Mouse (Mus musculus) kidney, postnatal 0 days (tissue): Measurements from ENCODE around the gene Rplp2. TPM values are rescaled to one million over a fixed set of nuclear protein-coding genes. Genes with fewer than 3 reads are reported as not detected.

Experiments
- ATAC-seq: fragments of 200-750 bp; cut with Nextera tagmentation; replicated peaks from 2 replicates; pipeline ENCODE4 v1.8.0; 2017; ENCODE audit warnings: low read depth, moderate number of reproducible peaks, moderate TSS enrichment, moderate library complexity; ENCODE audit not compliant: low FRiP score
- DNase-seq: peaks from one replicate; pipeline ENCODE4 v3.0.0-alpha.2; 2016; ENCODE audit warnings: low spot score
- H3K27ac ChIP-seq: fragments of 300-500 bp; sonication (generic); 2 replicates; pipeline ENCODE4 v1.5.1; 2014; ENCODE audit warnings: mild to moderate bottlenecking
- H3K27me3 ChIP-seq: fragments of 300-500 bp; sonication (generic); 2 replicates; pipeline ENCODE4 v1.6.1; 2014; ENCODE audit warnings: low read length, mixed read lengths; ENCODE audit not compliant: insufficient read depth
- H3K36me3 ChIP-seq: fragments of 300-500 bp; sonication (generic); 2 replicates; pipeline ENCODE4 v1.6.1; 2014; ENCODE audit warnings: low read length, mixed read lengths; ENCODE audit not compliant: insufficient read depth
- H3K4me1 ChIP-seq: fragments of 300-500 bp; sonication (generic); replicated peaks from 2 replicates; pipeline ENCODE4 v1.6.1; 2014; ENCODE audit warnings: antibody characterized with exemption, low read length, mixed read lengths; ENCODE audit not compliant: insufficient read depth
- H3K4me2 ChIP-seq: fragments of 300-500 bp; sonication (generic); 2 replicates; pipeline ENCODE4 v1.6.1; 2014; ENCODE audit warnings: mild to moderate bottlenecking, low read length, moderate library complexity, mixed read lengths
- H3K4me3 ChIP-seq: fragments of 300-500 bp; sonication (generic); replicated peaks from 2 replicates; pipeline ENCODE4 v1.5.1; 2014; ENCODE audit warnings: low read depth, low read length
- H3K9ac ChIP-seq: fragments of 300-500 bp; sonication (generic); 2 replicates; pipeline ENCODE4 v1.6.1; 2014; ENCODE audit warnings: low read depth, low read length
- H3K9me3 ChIP-seq: fragments of 300-500 bp; sonication (generic); replicated peaks from 2 replicates; pipeline ENCODE4 v1.6.1; 2016; ENCODE audit warnings: low read length, inconsistent platforms, mixed read lengths
- CTCF ChIP-seq: IDR thresholded peaks from 2 replicates; pipeline ENCODE4 v1.5.1; 2016; ENCODE audit warnings: antibody characterized with exemption, low read depth, mild to moderate bottlenecking, moderate library complexity
- WGBS: fragments of 180-500 bp; shearing (Covaris S2); extraction: QIAGEN DNeasy Blood & Tissue Kit; methylation state at CpG from one replicate; pipeline ENCODE4 v1.1.7; 2014; 5-methylcytosine and 5-hydroxymethylcytosine counted together
- polyA plus RNA-seq: library from polyadenylated mRNA; unstranded; fragments of >200 nt; fragmentation: Nextera tagmentation; extraction: Ambion mirVana; gene quantifications from 2 replicates; pipeline ENCODE4 v1.2.1, GENCODE M21; 2015

The Rplp2 gene
- polyA plus RNA-seq, 1 experiment from 2014 or later = 1,595 TPM

DNA sequence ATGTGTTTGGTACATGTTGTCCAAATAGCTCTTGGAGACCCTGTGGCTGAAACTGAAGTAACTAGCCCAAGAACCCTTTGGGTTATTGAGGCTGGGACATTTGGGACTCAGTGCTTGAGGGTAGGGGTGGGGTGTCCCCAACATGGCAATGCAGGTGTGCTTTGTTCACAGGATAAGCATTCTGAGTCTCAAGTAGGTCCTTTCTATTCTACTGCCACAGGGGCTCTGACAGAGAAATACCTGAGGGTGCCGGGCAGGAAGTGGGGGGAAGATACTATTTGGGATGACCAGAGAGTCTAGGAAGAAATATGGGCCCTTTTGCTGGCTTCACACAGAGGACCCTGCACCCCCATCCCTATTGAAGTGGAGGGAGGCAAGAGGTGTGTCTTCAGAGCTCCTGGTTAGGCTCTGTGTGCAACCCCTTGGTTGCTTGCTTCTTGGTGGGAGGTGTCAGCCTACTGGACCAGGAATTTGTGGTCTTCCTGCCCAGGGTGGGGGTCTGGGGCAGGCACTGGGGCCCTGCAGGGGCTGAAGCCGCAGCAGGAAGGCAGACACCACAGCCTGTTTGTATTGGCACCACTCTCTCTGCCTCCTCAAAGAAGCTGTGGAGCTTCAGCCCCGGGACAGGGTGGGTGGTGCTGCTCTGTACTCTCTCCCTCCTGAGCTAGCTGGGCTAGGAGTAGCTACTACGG is 30.6 kb downstream of the Rplp2 start:
- Histone ChIP-seq H3K27ac (peak overlapping the region; percentile 96), H3K9ac (peak overlapping the region; percentile 88), H3K27me3 (no peaks in the 10 kb centered on the region), H3K4me3 (no peak overlapping the region), H3K9me3 (no peaks in the 10 kb centered on the region), H3K4me2 (peak overlapping the region; percentile 97), H3K36me3 (no peaks in the 10 kb centered on the region), H3K4me1 (peaks cover 37% of the 10 kb centered on the region)
- DNase-seq (peak; percentile 66), ATAC-seq (no peak)
- WGBS = 38% methylated on average over 4 of the region's 4 CpGs
- TF ChIP-seq CTCF = no peak

- no peak for TF ChIP-seq CTCF
- Histone ChIP-seq H3K27me3 (no peaks in the 10 kb centered on the region), H3K27ac (peak overlapping the region; percentile 96), H3K4me1 (peaks cover 39% of the 10 kb centered on the region), H3K4me2 (peak overlapping the region; percentile 97), H3K4me3 (no peak overlapping the region), H3K36me3 (no peaks in the 10 kb centered on the region), H3K9me3 (no peaks in the 10 kb centered on the region), H3K9ac (peak overlapping the region; percentile 9; the same call in 1 of the 2 replicates)
- 69% methylated on average over 5 of the region's 5 CpGs for WGBS
- DNase-seq (no peak), ATAC-seq (no peak)
These were observed 31.1 kb downstream of the Rplp2 start for GRCm38 (mm10) chr7:141478270-141478748.

GRCm38 (mm10) chr7:141480842-141481497 is 33.8 kb downstream of the Rplp2 start:
- peak; percentile 92 for DNase-seq
- Histone ChIP-seq H3K9me3 (no peaks in the 10 kb centered on the region), H3K27me3 (no peaks in the 10 kb centered on the region), H3K36me3 (no peaks in the 10 kb centered on the region), H3K4me3 (peak overlapping the region; percentile 50), H3K9ac (no peak overlapping the region), H3K27ac (no peak overlapping the region), H3K4me1 (peaks cover 33% of the 10 kb centered on the region), H3K4me2 (peak overlapping the region; percentile 99)
- TF ChIP-seq CTCF = peak; percentile 95
- WGBS = 8% methylated on average over 10 of the region's 10 CpGs
- ATAC-seq = no peak; the same call in 1 of the 2 replicates

- 0 out of 2 replicates have a peak, but pooled peaks cover 6% of the 10 kb centered on the region for H3K36me3 ChIP-seq
- 1% methylated on average over 77 of the region's 81 CpGs for WGBS
- no peak; the same call in 1 of the 2 replicates for ATAC-seq
- H3K4me3 ChIP-seq = peak overlapping the region; percentile 50
- TF ChIP-seq CTCF = peak; percentile 68
- no peaks in the 10 kb centered on the region for H3K9me3 ChIP-seq
- H3K27me3 ChIP-seq = no peaks in the 10 kb centered on the region
- H3K4me1 ChIP-seq = peaks cover 32% of the 10 kb centered on the region
- peak overlapping the region; percentile 50; the same call in 1 of the 2 replicates for H3K9ac ChIP-seq
- H3K27ac ChIP-seq = no peak overlapping the region
- H3K4me2 ChIP-seq = peak overlapping the region; percentile 99
- DNase-seq = peak; percentile 90
These were observed 34.6 kb downstream of the Rplp2 start for GRCm38 (mm10) chr7:141481498-141482401.

GRCm38 (mm10) chr7:141482531-141483024 is 35.4 kb downstream of the Rplp2 start:
- Histone ChIP-seq H3K36me3 (0 out of 2 replicates have a peak, but pooled peaks cover 8% of the 10 kb centered on the region), H3K9ac (peak overlapping the region; percentile 50; the same call in 1 of the 2 replicates), H3K4me2 (peak overlapping the region; percentile 99), H3K4me1 (peaks cover 24% of the 10 kb centered on the region), H3K9me3 (no peaks in the 10 kb centered on the region), H3K4me3 (peak overlapping the region; percentile 50), H3K27ac (no peak overlapping the region), H3K27me3 (no peaks in the 10 kb centered on the region)
- no peak for TF ChIP-seq CTCF
- no peak for ATAC-seq
- DNase-seq = no peak
- WGBS = 13% methylated on average over 11 of the region's 11 CpGs
